Mouse (Mus musculus) MEL (cell line): ENCODE data around the gene Cryga. TPM values are rescaled to one million over a fixed set of nuclear protein-coding genes. Genes with fewer than 3 reads are reported as not detected.
A peak's percentile ranks its signal among the peaks of the same experiment; 100 is the strongest.

Experiments used
- DNase-seq: peaks from one replicate; pipeline ENCODE4 v3.0.0; 2011; ENCODE audit warnings: low read depth, low spot score
- H3K27ac ChIP-seq: 2 replicates; pipeline ENCODE4 v1.5.1; 2012; ENCODE audit warnings: low read depth, mild to moderate bottlenecking, control low read depth, low read length, moderate library complexity; ENCODE audit not compliant: control insufficient read depth
- H3K27me3 ChIP-seq, 2 experiments: fragments of 150-350 bp in 1 of 2; sonication (generic) in 1 of 2; 2 replicates each; pipeline ENCODE4 v1.6.1; 2012; ENCODE audit warnings: low read length in 2 of 2, mild to moderate bottlenecking in 2 of 2, improper control_type of control experiment in 1 of 2, moderate library complexity in 1 of 2; ENCODE audit not compliant: insufficient read depth in 2 of 2, control insufficient read depth in 1 of 2
- H3K36me3 ChIP-seq, 2 experiments: 2 replicates each; pipeline ENCODE4 v1.6.1; 2012 to 2014; ENCODE audit warnings: low read length in 2 of 2, improper control_type of control experiment in 1 of 2, inconsistent platforms in 1 of 2, mild to moderate bottlenecking in 1 of 2; ENCODE audit not compliant: insufficient read depth in 2 of 2, control insufficient read depth in 1 of 2
- H3K4me1 ChIP-seq, 2 experiments: fragments of 150-350 bp in 1 of 2; sonication (generic) in 1 of 2; 2 replicates each; pipeline ENCODE4 v1.6.1; 2012; ENCODE audit warnings: low read length in 2 of 2, improper control_type of control experiment in 1 of 2, mild to moderate bottlenecking in 1 of 2; ENCODE audit not compliant: insufficient read depth in 2 of 2, control insufficient read depth in 1 of 2
- H3K4me3 ChIP-seq, 2 experiments: fragments of 150-350 bp in 1 of 2; sonication (generic) in 1 of 2; 2 replicates each; pipeline ENCODE4 v1.5.1; 2012; ENCODE audit warnings: low read depth in 2 of 2, low read length in 2 of 2, mild to moderate bottlenecking in 2 of 2, moderate library complexity in 2 of 2, control low read depth in 1 of 2, improper control_type of control experiment in 1 of 2; ENCODE audit not compliant: control insufficient read depth in 1 of 2, insufficient read depth in 1 of 2
- H3K79me2 ChIP-seq: 2 replicates; pipeline ENCODE4 v1.6.1; 2012; ENCODE audit warnings: mild to moderate bottlenecking, low read length, moderate library complexity; ENCODE audit not compliant: control insufficient read depth, poor library complexity, insufficient read depth
- H3K9ac ChIP-seq: 2 replicates; pipeline ENCODE4 v1.6.1; 2012; ENCODE audit warnings: low read depth, mild to moderate bottlenecking, control low read depth, low read length, moderate library complexity; ENCODE audit not compliant: control insufficient read depth, poor library complexity, severe bottlenecking
- H3K9me3 ChIP-seq: fragments of 150-350 bp; sonication (generic); replicated peaks from 2 replicates; pipeline ENCODE4 v1.6.1; 2012; ENCODE audit warnings: mild to moderate bottlenecking, low read length, improper control_type of control experiment, moderate library complexity; ENCODE audit not compliant: insufficient read depth
- CTCF ChIP-seq, 3 experiments: IDR thresholded peaks in 2 of 3; conservative IDR thresholded peaks in 1 of 3; 2 replicates each; pipeline ENCODE4 v1.5.1; 2011 to 2012; ENCODE audit warnings: low read length in 3 of 3, low read depth in 2 of 3, mild to moderate bottlenecking in 2 of 3, improper control_type of control experiment in 1 of 3, inconsistent platforms in 1 of 3, mixed read lengths in 1 of 3, moderate library complexity in 1 of 3; ENCODE audit not compliant: control insufficient read depth in 1 of 3, insufficient read depth in 1 of 3, poor library complexity in 1 of 3, severe bottlenecking in 1 of 3
- GABPA ChIP-seq: IDR thresholded peaks from 2 replicates; pipeline ENCODE4 v1.6.1; 2012; ENCODE audit warnings: low read depth, mild to moderate bottlenecking, inconsistent platforms, low read length, improper control_type of control experiment, moderate library complexity
- MYC ChIP-seq: IDR thresholded peaks from 2 replicates; pipeline ENCODE4 v1.6.1; 2011; ENCODE audit warnings: low read depth, mild to moderate bottlenecking, low read length, improper control_type of control experiment, moderate library complexity
- NELFE ChIP-seq: IDR thresholded peaks from 2 replicates; pipeline ENCODE4 v1.6.1; 2011; ENCODE audit warnings: low read depth, low read length, improper control_type of control experiment
- NRF1 ChIP-seq: IDR thresholded peaks from 2 replicates; pipeline ENCODE4 v1.6.1; 2014; ENCODE audit warnings: low read depth, mild to moderate bottlenecking, inconsistent platforms, low read length, improper control_type of control experiment, moderate library complexity; ENCODE audit not compliant: poor library complexity, insufficient read depth, severe bottlenecking
- POLR2AphosphoS2 ChIP-seq: IDR thresholded peaks from 2 replicates; pipeline ENCODE4 v1.6.1; 2011; ENCODE audit warnings: low read length, improper control_type of control experiment
- RAD21 ChIP-seq: IDR thresholded peaks from 2 replicates; pipeline ENCODE4 v1.6.1; 2011; ENCODE audit warnings: mild to moderate bottlenecking, low read depth, low read length, improper control_type of control experiment
- SIN3A ChIP-seq: IDR thresholded peaks from 2 replicates; pipeline ENCODE4 v1.6.1; 2012; ENCODE audit warnings: low read length, improper control_type of control experiment, inconsistent platforms
- SMC3 ChIP-seq: IDR thresholded peaks from 2 replicates; pipeline ENCODE4 v1.6.1; 2011; ENCODE audit warnings: low read depth, low read length, improper control_type of control experiment
- TAL1 ChIP-seq: IDR thresholded peaks from 2 replicates; pipeline ENCODE4 v1.6.1; 2012; ENCODE audit warnings: mild to moderate bottlenecking, inconsistent platforms, low read length, moderate library complexity, mixed read lengths
- TBP ChIP-seq: IDR thresholded peaks from 2 replicates; pipeline ENCODE4 v1.8.0; 2011; ENCODE audit warnings: low read depth, low read length, improper control_type of control experiment
- UBTF ChIP-seq: IDR thresholded peaks from 2 replicates; pipeline ENCODE4 v1.6.1; 2012; ENCODE audit warnings: low read depth, mild to moderate bottlenecking, inconsistent platforms, low read length, improper control_type of control experiment, moderate library complexity, borderline replicate concordance; ENCODE audit not compliant: insufficient read depth
- USF2 ChIP-seq, 2 experiments: IDR thresholded peaks; 2 replicates each; pipeline ENCODE4 v1.6.1; 2011 to 2012; ENCODE audit warnings: improper control_type of control experiment in 2 of 2, low read length in 2 of 2, borderline replicate concordance in 1 of 2, inconsistent platforms in 1 of 2, low read depth in 1 of 2, mild to moderate bottlenecking in 1 of 2; ENCODE audit not compliant: insufficient read depth in 1 of 2
- ZMIZ1 ChIP-seq: IDR thresholded peaks from 2 replicates; pipeline ENCODE4 v1.6.1; 2012; ENCODE audit warnings: low read depth, mild to moderate bottlenecking, inconsistent platforms, low read length, improper control_type of control experiment, moderate library complexity
- polyA plus RNA-seq, 2 experiments: library from polyadenylated mRNA; stranded (reverse) in 1 of 2; unstranded in 1 of 2; fragments of >175 nt in 1 of 2; fragments of >200 nt in 1 of 2; gene quantifications; 2 replicates each; pipeline versions ENCODE4 v1.2.1 to v1.2.4; 2012; ENCODE audit warnings: low replicate concordance in 2 of 2, low read depth in 1 of 2; ENCODE audit not compliant: insufficient read length in 2 of 2, insufficient read depth in 1 of 2, missing spikeins in 1 of 2
- total RNA-seq: library from RNA; depleted of rRNA; stranded (reverse); fragments of 300-350 nt; gene quantifications from 2 replicates; pipeline ENCODE4 v1.2.3, GENCODE M21; 2012

Gene Cryga
- total and polyA plus RNA-seq, 3 experiments = not detected

DNA sequence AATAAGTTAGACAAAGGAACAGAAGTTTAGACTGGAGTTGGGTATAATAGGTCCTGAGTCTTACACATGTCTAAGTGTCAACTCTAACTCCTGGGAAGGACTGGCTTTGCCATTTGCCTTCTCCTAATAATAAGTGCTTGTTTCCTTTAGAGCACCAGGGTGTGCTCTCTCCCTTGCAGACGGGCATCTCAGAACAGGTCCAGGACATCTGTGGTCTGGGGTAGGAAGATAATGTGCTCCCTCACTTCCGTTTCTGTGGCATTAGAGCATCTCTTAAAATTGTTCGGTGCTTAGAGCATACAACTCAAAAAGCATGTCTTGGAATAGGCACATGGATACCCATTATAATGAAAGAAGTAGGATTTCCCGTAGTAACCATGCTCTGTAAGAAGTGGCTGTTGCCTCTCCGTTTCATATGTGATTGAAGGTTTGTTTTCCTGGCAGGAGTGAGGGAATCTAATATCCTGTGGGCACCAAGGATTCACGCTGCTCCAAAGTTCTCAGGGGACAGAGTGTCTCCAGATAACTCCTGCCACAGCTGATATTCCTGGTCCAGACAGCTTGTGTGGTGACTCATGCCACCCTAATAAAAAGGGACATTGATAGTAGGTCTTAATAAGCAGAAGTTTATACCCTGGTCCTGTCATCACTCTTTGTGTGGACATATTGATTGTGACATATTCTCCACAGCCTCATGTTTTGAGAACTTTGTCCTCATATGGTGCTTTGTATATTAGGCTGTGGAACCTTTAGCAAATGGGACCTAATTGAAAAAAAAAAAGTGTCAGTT is 14.4 kb downstream of the Cryga start:
- no peaks in the 10 kb centered on the region; a peak in 1 of 4 replicates for H3K27me3 ChIP-seq

DNA sequence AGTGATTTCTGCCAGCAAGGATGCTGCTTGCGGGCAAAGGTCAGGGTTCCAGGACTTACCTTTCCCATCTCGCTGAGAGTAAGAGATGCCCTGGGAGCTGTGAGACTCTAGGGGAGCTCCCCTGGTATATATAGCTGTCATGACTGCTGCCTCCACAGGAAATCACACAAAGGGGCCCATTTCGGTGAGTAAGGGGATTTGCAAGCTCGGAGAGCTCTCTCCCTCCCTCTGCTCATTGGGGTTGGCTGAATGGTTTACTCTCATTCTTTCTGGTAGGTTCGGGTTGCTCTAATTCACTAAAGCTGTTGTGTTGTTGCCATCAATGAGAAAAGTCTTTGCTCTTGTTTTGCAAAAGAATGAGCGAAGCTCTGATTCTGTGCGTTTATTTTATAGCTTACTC is 21.0 kb downstream of the Cryga start, which contains the start of gene Crygb:
Gene Crygb (minus strand): TSS at position 101 of the 400 bp plus-strand sequence.
- H3K9me3 ChIP-seq = no peaks in the 10 kb centered on the region
- H3K9ac ChIP-seq = no peak within 1 kb of the TSS
- H3K27ac ChIP-seq = no peak within 1 kb of the TSS
- no peaks in the 10 kb centered on the region for H3K36me3 ChIP-seq
- no peaks in the 10 kb centered on the region for H3K79me2 ChIP-seq
- no peak for DNase-seq
- H3K4me3 ChIP-seq = no peak within 1 kb of the TSS
- TF ChIP-seq POLR2AphosphoS2 (no peak), TBP (no peak), NRF1 (no peak), SIN3A (no peak), TAL1 (no peak), NELFE (no peak), UBTF (no peak), USF2 (IDR thresholded peaks at IDR 0.05; ENCODE audit: borderline replicate concordance in 1 of 2, insufficient read depth in 1 of 2, low read depth in 1 of 2, low read length in 2 of 2) (no peak), GABPA (no peak), ZMIZ1 (no peak)
- no peaks in the 10 kb centered on the region; a peak in 1 of 4 replicates for H3K27me3 ChIP-seq
- H3K4me1 ChIP-seq = no peaks in the 10 kb centered on the region

More for the DNA sequence above, 14.4 kb downstream of the Cryga start:
- Histone ChIP-seq H3K4me3 (no peak overlapping the region), H3K9ac (no peak overlapping the region), H3K36me3 (no peaks in the 10 kb centered on the region), H3K27ac (no peak overlapping the region), H3K4me1 (no peaks in the 10 kb centered on the region), H3K9me3 (no peaks in the 10 kb centered on the region), H3K79me2 (no peaks in the 10 kb centered on the region)
- TF ChIP-seq RAD21 (peak; percentile 18), CTCF (IDR thresholded peaks at IDR 0.05 in 2 of 3, conservative IDR thresholded peaks at IDR 0.05 in 1 of 3; ENCODE audit: control insufficient read depth in 1 of 3, insufficient read depth in 1 of 3, low read depth in 2 of 3, low read length in 3 of 3, poor library complexity in 1 of 3, severe bottlenecking in 1 of 3) (no peak; a peak in 1 of 6 replicates)
- peak; percentile 15 for DNase-seq

GRCm38 (mm10) chr1:65075607-65076006 is 27.6 kb downstream of the Cryga start:
- TF ChIP-seq CTCF (IDR thresholded peaks at IDR 0.05 in 2 of 3, conservative IDR thresholded peaks at IDR 0.05 in 1 of 3; ENCODE audit: control insufficient read depth in 1 of 3, insufficient read depth in 1 of 3, low read depth in 2 of 3, low read length in 3 of 3, poor library complexity in 1 of 3, severe bottlenecking in 1 of 3) (peak in 1 of 3 experiments; percentile 27; a peak in 2 of 6 replicates), MYC (no peak), SMC3 (peak; percentile 25; the same call in 1 of the 2 replicates)
- DNase-seq = peak; percentile 8
- Histone ChIP-seq H3K36me3 (no peaks in the 10 kb centered on the region), H3K9ac (no peak overlapping the region), H3K27ac (no peak overlapping the region), H3K4me1 (no peaks in the 10 kb centered on the region), H3K27me3 (no peaks in the 10 kb centered on the region; a peak in 1 of 4 replicates), H3K79me2 (no peaks in the 10 kb centered on the region), H3K9me3 (no peaks in the 10 kb centered on the region), H3K4me3 (no peak overlapping the region)
